Mouse (Mus musculus) E14TG2a.4 (cell line): Measurements from ENCODE around the gene B4galt2.

Experiments used
- H3K27me3 ChIP-seq: 2 replicates; pipeline ENCODE4 v1.6.1; 2014; ENCODE audit warnings: low read length, control low read depth; ENCODE audit not compliant: insufficient read depth
- H3K36me3 ChIP-seq: 2 replicates; pipeline ENCODE4 v1.6.1; 2014; ENCODE audit warnings: low read length, control low read depth; ENCODE audit not compliant: insufficient read depth
- H3K4me1 ChIP-seq: replicated peaks from 2 replicates; pipeline ENCODE4 v1.6.1; 2014; ENCODE audit warnings: low read depth, low read length, control low read depth
- H3K4me3 ChIP-seq: replicated peaks from 2 replicates; pipeline ENCODE4 v1.5.1; 2014; ENCODE audit warnings: mild to moderate bottlenecking, low read length
- H3K9me3 ChIP-seq: 2 replicates; pipeline ENCODE4 v1.6.1; 2014; ENCODE audit warnings: low read length, control low read depth
- CTCF ChIP-seq: conservative IDR thresholded peaks from 2 replicates; pipeline ENCODE4 v1.5.1; 2014; ENCODE audit warnings: low read length
- NANOG ChIP-seq: IDR thresholded peaks from 2 replicates; pipeline ENCODE4 v1.6.1; 2014; ENCODE audit warnings: borderline replicate concordance, low read length, mixed read lengths
- POU5F1 ChIP-seq: IDR thresholded peaks from 2 replicates; pipeline ENCODE4 v1.6.1; 2014; ENCODE audit warnings: low read length, borderline replicate concordance

B4galt2 gene

GRCm38 (mm10) chr4:117921358-117921757, 38.1 kb upstream of the B4galt2 start:
- no peaks in the 10 kb centered on the region for H3K36me3 ChIP-seq
- no peak overlapping the region for H3K4me3 ChIP-seq
- TF ChIP-seq POU5F1: no peak
- no peak for TF ChIP-seq NANOG
- TF ChIP-seq CTCF: no peak
- H3K4me1 ChIP-seq: peaks cover 10% of the 10 kb centered on the region
- no peaks in the 10 kb centered on the region for H3K9me3 ChIP-seq
- peaks cover 60% of the 10 kb centered on the region for H3K27me3 ChIP-seq

GRCm38 (mm10) chr4:117918762-117919161, 35.5 kb upstream of the B4galt2 start:
- Histone ChIP-seq H3K9me3 (no peaks in the 10 kb centered on the region), H3K4me3 (no peak overlapping the region), H3K27me3 (peaks cover 35% of the 10 kb centered on the region), H3K4me1 (peaks cover 18% of the 10 kb centered on the region), H3K36me3 (no peaks in the 10 kb centered on the region)
- TF ChIP-seq POU5F1 (no peak), NANOG (no peak), CTCF (no peak)

- Histone ChIP-seq H3K4me3 (no peak overlapping the region), H3K9me3 (no peaks in the 10 kb centered on the region), H3K4me1 (peaks cover 23% of the 10 kb centered on the region), H3K27me3 (peaks cover 30% of the 10 kb centered on the region), H3K36me3 (no peaks in the 10 kb centered on the region)
- no peak for TF ChIP-seq CTCF
- TF ChIP-seq NANOG: no peak
- TF ChIP-seq POU5F1: no peak
Measured at GRCm38 (mm10) chr4:117918261-117918660, 35.0 kb upstream of the B4galt2 start.

GRCm38 (mm10) chr4:117917847-117918246, 34.6 kb upstream of the B4galt2 start:
- Histone ChIP-seq H3K27me3 (peaks cover 26% of the 10 kb centered on the region), H3K4me1 (peaks cover 27% of the 10 kb centered on the region), H3K9me3 (no peaks in the 10 kb centered on the region), H3K36me3 (0 out of 2 replicates have a peak, but pooled peaks cover under 1% of the 10 kb centered on the region), H3K4me3 (no peak overlapping the region)
- TF ChIP-seq NANOG: no peak
- no peak for TF ChIP-seq CTCF

DNA sequence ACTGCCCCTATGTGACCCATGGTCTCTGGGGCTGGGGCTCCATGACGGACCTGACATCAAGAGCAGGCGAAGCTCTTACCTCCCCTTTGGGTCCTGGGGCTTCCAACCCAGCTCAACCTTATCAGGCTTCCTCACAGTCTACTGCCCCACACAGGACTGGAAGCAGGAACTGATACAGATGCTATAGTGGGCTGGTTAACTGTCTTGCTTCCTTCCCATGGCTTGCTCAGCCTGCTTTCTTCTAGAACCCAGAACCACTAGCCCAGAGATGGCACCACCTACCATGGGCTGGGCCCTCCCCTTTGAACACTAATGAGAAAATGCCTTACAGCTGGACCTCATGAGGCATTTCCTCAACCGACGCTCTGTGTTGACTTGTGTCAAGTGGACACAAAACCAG, 34.1 kb upstream of the B4galt2 start:
- Histone ChIP-seq H3K27me3 (peaks cover 21% of the 10 kb centered on the region), H3K4me1 (peaks cover 32% of the 10 kb centered on the region), H3K4me3 (no peak overlapping the region), H3K36me3 (peaks cover 5% of the 10 kb centered on the region), H3K9me3 (no peaks in the 10 kb centered on the region)
- no peak for TF ChIP-seq POU5F1

GRCm38 (mm10) chr4:117916386-117916785, 33.1 kb upstream of the B4galt2 start:
- no peak for TF ChIP-seq NANOG
- TF ChIP-seq POU5F1: no peak
- TF ChIP-seq CTCF: no peak
- H3K4me1 ChIP-seq: peaks cover 42% of the 10 kb centered on the region
- peak overlapping the region; percentile 95; the same call in 1 of the 2 replicates for H3K4me3 ChIP-seq
- no peaks in the 10 kb centered on the region for H3K9me3 ChIP-seq
- H3K36me3 ChIP-seq: peaks cover 15% of the 10 kb centered on the region
- H3K27me3 ChIP-seq: peaks cover 11% of the 10 kb centered on the region; the same call in 1 of the 2 replicates

GRCm38 (mm10) chr4:117915489-117916105, 32.3 kb upstream of the B4galt2 start:
- peaks cover 23% of the 10 kb centered on the region for H3K36me3 ChIP-seq
- H3K4me1 ChIP-seq: peaks cover 43% of the 10 kb centered on the region
- peaks cover 5% of the 10 kb centered on the region; the same call in 1 of the 2 replicates for H3K27me3 ChIP-seq
- peak overlapping the region; percentile 95 for H3K4me3 ChIP-seq
- no peaks in the 10 kb centered on the region for H3K9me3 ChIP-seq
- TF ChIP-seq NANOG (no peak), CTCF (no peak), POU5F1 (no peak)

DNA sequence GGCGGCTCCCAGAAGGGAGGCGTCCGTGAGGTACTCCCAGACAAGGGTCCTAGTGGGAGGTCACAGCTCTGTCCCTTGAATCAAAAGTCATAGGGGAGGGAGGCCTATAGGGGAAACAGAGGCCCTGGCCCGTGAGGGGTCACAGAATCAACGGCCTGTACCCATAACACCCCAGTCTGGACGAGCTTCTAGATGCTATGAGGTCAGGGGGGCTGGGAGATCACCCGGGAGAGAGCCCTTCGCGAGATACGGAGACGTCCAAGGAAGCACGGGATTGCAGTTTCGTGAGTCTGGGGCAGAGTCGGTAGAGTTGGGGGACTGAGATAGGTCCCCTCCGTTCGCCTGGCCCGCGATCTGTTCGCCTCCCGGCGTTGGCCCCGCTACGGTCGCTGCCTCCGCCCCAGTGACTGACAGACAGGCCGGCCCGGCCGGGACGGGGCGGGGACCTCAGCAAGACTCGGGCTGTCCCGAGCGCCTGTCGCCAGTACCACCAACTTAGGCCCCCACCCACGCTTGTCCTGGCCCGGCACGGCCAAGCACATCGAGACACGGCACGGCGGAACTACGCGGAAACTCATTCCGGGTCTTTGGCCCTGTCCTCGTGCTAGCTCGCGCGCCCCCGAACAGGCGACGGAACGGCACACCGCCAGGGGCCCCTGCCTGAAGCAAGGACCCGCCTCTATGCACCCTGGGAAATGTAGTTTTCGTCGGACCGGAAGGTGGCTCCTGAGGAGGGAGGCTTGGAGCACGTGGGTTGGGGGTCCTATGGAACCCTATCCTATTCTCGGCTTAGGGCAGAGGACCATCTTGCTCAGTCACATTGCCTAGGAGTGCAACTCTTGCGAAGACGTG, 31.5 kb upstream of the B4galt2 start, which contains the start of gene Ipo13:
TSS of gene Ipo13 (minus strand) at position 409 of the 852 bp plus-strand sequence.
- Histone ChIP-seq H3K36me3 (peaks cover 31% of the 10 kb centered on the region), H3K27me3 (0 out of 2 replicates have a peak, but pooled peaks cover 4% of the 10 kb centered on the region), H3K9me3 (no peaks in the 10 kb centered on the region), H3K4me3 (peak within 1 kb of the TSS; percentile 95), H3K4me1 (peaks cover 43% of the 10 kb centered on the region)
- no peak for TF ChIP-seq NANOG
- no peak for TF ChIP-seq POU5F1
- TF ChIP-seq CTCF: no peak

- TF ChIP-seq NANOG: no peak
- no peak for TF ChIP-seq CTCF
- TF ChIP-seq POU5F1: no peak
- peaks cover 43% of the 10 kb centered on the region for H3K4me1 ChIP-seq
- peaks cover 39% of the 10 kb centered on the region for H3K36me3 ChIP-seq
- H3K4me3 ChIP-seq: peak overlapping the region; percentile 95
- H3K9me3 ChIP-seq: no peaks in the 10 kb centered on the region
- 0 out of 2 replicates have a peak, but pooled peaks cover 4% of the 10 kb centered on the region for H3K27me3 ChIP-seq
Measured at GRCm38 (mm10) chr4:117914031-117914430, 30.7 kb upstream of the B4galt2 start.
